Mouse (Mus musculus): ENCODE data around the gene Qk. TPM values are rescaled to one million over a fixed set of nuclear protein-coding genes. Genes with fewer than 3 reads are reported as not detected.

The Qk gene
- polyA plus RNA-seq, 1 experiment, result 43.2 TPM

DNA sequence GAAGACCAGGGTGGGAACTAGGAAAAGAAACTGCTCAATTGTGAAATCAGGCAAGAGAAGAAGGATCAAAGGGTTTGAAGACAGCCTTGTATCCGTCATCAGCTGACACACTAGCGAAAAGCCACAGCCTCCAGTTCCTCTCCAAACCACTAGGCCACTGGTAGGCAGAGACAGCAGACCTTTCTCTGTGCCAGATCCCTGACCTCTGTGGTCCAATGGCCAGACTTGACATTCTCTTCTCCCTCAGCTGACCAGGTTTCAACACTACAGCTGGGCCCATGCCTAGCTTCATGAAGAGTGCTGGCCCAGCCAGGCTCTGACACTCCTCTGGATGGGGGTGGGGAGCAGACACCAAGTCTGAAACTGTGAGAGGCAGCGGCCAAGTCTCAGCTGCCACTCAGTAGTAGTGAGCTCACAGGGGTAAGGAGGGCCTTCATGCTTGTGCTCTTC is 7.0 kb upstream of the Qk start:
- Histone ChIP-seq H3K27me3 (ENCODE audit: control insufficient read depth, insufficient read depth, insufficient read length) (no peaks in the 10 kb centered on the region), H3ac (ENCODE audit: control insufficient read depth, insufficient read length, low read depth) (no peak overlapping the region), H3K36me3 (ENCODE audit: control insufficient read depth, insufficient read depth) (no peaks in the 10 kb centered on the region), H3K79me2 (ENCODE audit: control insufficient read depth, insufficient read depth) (no peaks in the 10 kb centered on the region), H3K4me3 (ENCODE audit: insufficient read depth, poor library complexity, severe bottlenecking) (no peak overlapping the region), H3K79me3 (ENCODE audit: low read depth) (no peaks in the 10 kb centered on the region)
- TF ChIP-seq FOSL1 (IDR thresholded peaks at IDR 0.05; ENCODE audit: insufficient read depth, low read length, poor library complexity, severe bottlenecking) (no peak), MAX (IDR thresholded peaks at IDR 0.05) (no peak), MYOG (IDR thresholded peaks at IDR 0.05; ENCODE audit: control insufficient read depth, extremely low read depth, insufficient read length) (no peak), MYOD1 (IDR thresholded peaks at IDR 0.05; ENCODE audit: control insufficient read depth, insufficient read length, low read depth) (no peak), CTCF (IDR thresholded peaks at IDR 0.05; ENCODE audit: control insufficient read depth, insufficient read depth, insufficient read length) (no peak), USF1 (IDR thresholded peaks at IDR 0.05; ENCODE audit: low read depth) (no peak), CEBPB (IDR thresholded peaks at IDR 0.05; ENCODE audit: low read depth) (no peak)

DNA sequence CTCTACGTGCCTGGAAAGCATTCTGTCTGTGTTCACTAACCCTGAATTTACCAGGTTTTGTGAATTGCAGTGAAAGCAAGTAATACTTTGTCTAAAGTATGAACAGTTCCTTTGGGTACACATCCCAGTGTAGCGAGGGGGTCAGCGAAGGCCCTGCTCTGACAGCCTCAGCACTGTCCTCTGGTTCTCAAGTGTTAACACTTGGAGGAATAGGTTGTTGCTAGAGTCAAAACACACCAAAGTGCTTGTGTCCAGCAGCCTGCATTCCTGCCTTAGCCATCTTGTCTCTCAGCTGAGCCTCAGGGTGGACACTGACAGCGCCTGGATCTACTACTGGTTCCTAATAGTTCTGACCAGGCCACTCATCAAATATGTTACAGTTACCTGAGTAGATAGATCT is 6.3 kb upstream of the Qk start:
- Histone ChIP-seq H3K27me3 (ENCODE audit: control insufficient read depth, insufficient read depth, insufficient read length) (no peaks in the 10 kb centered on the region), H3K36me3 (ENCODE audit: control insufficient read depth, insufficient read depth) (no peaks in the 10 kb centered on the region), H3K4me3 (ENCODE audit: insufficient read depth, poor library complexity, severe bottlenecking) (no peak overlapping the region), H3ac (ENCODE audit: control insufficient read depth, insufficient read length, low read depth) (no peak overlapping the region), H3K79me3 (ENCODE audit: low read depth) (no peaks in the 10 kb centered on the region), H3K79me2 (ENCODE audit: control insufficient read depth, insufficient read depth) (no peaks in the 10 kb centered on the region)
- TF ChIP-seq USF1 (IDR thresholded peaks at IDR 0.05; ENCODE audit: low read depth), result no peak
- TF ChIP-seq MYOD1 (IDR thresholded peaks at IDR 0.05; ENCODE audit: control insufficient read depth, insufficient read length, low read depth), result no peak
- TF ChIP-seq FOSL1 (IDR thresholded peaks at IDR 0.05; ENCODE audit: insufficient read depth, low read length, poor library complexity, severe bottlenecking), result no peak
- no peak for TF ChIP-seq CTCF (IDR thresholded peaks at IDR 0.05; ENCODE audit: control insufficient read depth, insufficient read depth, insufficient read length)
- TF ChIP-seq MAX (IDR thresholded peaks at IDR 0.05), result no peak
- TF ChIP-seq CEBPB (IDR thresholded peaks at IDR 0.05; ENCODE audit: low read depth), result no peak
- no peak for TF ChIP-seq MYOG (IDR thresholded peaks at IDR 0.05; ENCODE audit: control insufficient read depth, extremely low read depth, insufficient read length)

DNA sequence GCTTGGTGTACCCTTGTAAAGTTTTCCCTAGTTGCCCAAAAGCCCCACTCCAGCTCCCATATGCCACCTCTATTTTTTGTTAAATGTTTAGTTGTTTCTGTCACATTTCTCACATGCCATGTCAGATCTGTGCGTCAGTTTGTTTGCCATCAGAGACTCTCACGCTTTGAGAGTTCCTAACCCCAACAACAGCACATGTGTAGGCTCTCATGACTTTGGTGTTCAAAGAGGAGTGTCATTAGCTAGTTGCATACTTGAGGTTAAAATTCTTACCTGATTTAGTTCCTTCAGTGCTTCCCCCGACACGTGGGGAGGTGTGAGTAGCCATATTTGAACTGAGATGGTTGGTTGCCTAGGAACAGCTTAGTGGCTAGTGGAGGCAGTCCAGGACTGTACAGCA is 2.1 kb upstream of the Qk start:
- Histone ChIP-seq H3K79me3 (ENCODE audit: low read depth) (peaks cover 17% of the 10 kb centered on the region), H3ac (ENCODE audit: control insufficient read depth, insufficient read length, low read depth) (no peak overlapping the region), H3K36me3 (ENCODE audit: control insufficient read depth, insufficient read depth) (no peaks in the 10 kb centered on the region), H3K79me2 (ENCODE audit: control insufficient read depth, insufficient read depth) (peaks cover 27% of the 10 kb centered on the region), H3K4me3 (ENCODE audit: insufficient read depth, poor library complexity, severe bottlenecking) (no peak overlapping the region), H3K27me3 (ENCODE audit: control insufficient read depth, insufficient read depth, insufficient read length) (no peaks in the 10 kb centered on the region)
- no peak for TF ChIP-seq MAX (IDR thresholded peaks at IDR 0.05)
- TF ChIP-seq MYOD1 (IDR thresholded peaks at IDR 0.05; ENCODE audit: control insufficient read depth, insufficient read length, low read depth), result no peak
- TF ChIP-seq USF1 (IDR thresholded peaks at IDR 0.05; ENCODE audit: low read depth), result no peak
- no peak for TF ChIP-seq FOSL1 (IDR thresholded peaks at IDR 0.05; ENCODE audit: insufficient read depth, low read length, poor library complexity, severe bottlenecking)
- no peak for TF ChIP-seq CTCF (IDR thresholded peaks at IDR 0.05; ENCODE audit: control insufficient read depth, insufficient read depth, insufficient read length)
- TF ChIP-seq CEBPB (IDR thresholded peaks at IDR 0.05; ENCODE audit: low read depth), result no peak
- TF ChIP-seq MYOG (IDR thresholded peaks at IDR 0.05; ENCODE audit: control insufficient read depth, extremely low read depth, insufficient read length), result no peak

DNA sequence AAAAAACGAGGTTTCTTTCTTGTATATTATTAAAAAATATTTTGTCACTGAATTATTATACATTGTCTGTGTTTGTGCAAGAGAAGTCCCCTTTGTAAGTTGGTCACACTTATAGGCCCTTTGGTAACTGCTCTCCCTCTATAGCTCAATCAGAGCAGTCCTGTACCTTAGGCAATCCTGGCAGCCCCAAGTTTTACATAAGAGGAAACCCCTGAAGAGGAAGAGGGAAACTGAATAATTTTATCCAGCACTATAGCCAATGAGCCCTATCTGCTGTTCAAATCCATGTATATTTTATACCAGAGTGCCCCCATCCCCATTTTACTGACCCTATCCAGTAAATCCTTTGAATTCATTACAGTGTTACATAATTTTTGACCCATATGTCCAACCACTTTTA is 1.4 kb upstream of the Qk start:
- Histone ChIP-seq H3ac (ENCODE audit: control insufficient read depth, insufficient read length, low read depth) (no peak overlapping the region), H3K79me3 (ENCODE audit: low read depth) (peaks cover 23% of the 10 kb centered on the region), H3K4me3 (ENCODE audit: insufficient read depth, poor library complexity, severe bottlenecking) (no peak overlapping the region), H3K36me3 (ENCODE audit: control insufficient read depth, insufficient read depth) (no peaks in the 10 kb centered on the region), H3K79me2 (ENCODE audit: control insufficient read depth, insufficient read depth) (peaks cover 34% of the 10 kb centered on the region), H3K27me3 (ENCODE audit: control insufficient read depth, insufficient read depth, insufficient read length) (no peaks in the 10 kb centered on the region)
- TF ChIP-seq MYOG (IDR thresholded peaks at IDR 0.05; ENCODE audit: control insufficient read depth, extremely low read depth, insufficient read length) (no peak), CEBPB (IDR thresholded peaks at IDR 0.05; ENCODE audit: low read depth) (no peak), CTCF (IDR thresholded peaks at IDR 0.05; ENCODE audit: control insufficient read depth, insufficient read depth, insufficient read length) (no peak), MYOD1 (IDR thresholded peaks at IDR 0.05; ENCODE audit: control insufficient read depth, insufficient read length, low read depth) (no peak), USF1 (IDR thresholded peaks at IDR 0.05; ENCODE audit: low read depth) (no peak), FOSL1 (IDR thresholded peaks at IDR 0.05; ENCODE audit: insufficient read depth, low read length, poor library complexity, severe bottlenecking) (no peak), MAX (IDR thresholded peaks at IDR 0.05) (no peak)

DNA sequence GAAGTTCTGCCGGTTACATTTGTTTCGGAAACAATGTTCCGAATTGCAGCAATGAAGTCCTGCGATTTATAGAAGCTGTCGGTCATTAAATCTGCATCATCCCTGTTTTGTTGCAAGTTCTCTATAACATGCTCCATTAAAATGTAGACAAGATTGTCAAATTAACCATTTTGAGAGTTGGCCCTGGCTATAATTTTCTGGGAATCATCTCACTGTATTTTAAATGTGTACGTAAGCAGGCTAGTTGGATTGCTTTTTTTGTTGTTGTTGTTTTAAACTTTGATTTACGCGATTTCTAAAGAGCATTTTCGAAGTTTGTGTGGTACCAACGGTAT is 769 bp upstream of the Qk start:
- Histone ChIP-seq H3K36me3 (ENCODE audit: control insufficient read depth, insufficient read depth) (no peaks in the 10 kb centered on the region), H3K27me3 (ENCODE audit: control insufficient read depth, insufficient read depth, insufficient read length) (no peaks in the 10 kb centered on the region), H3K4me3 (ENCODE audit: insufficient read depth, poor library complexity, severe bottlenecking) (peak overlapping the region; percentile 79), H3K79me3 (ENCODE audit: low read depth) (peaks cover 30% of the 10 kb centered on the region), H3ac (ENCODE audit: control insufficient read depth, insufficient read length, low read depth) (no peak overlapping the region), H3K79me2 (ENCODE audit: control insufficient read depth, insufficient read depth) (peaks cover 41% of the 10 kb centered on the region)
- TF ChIP-seq MYOD1 (IDR thresholded peaks at IDR 0.05; ENCODE audit: control insufficient read depth, insufficient read length, low read depth) (no peak), USF1 (IDR thresholded peaks at IDR 0.05; ENCODE audit: low read depth) (no peak), MAX (IDR thresholded peaks at IDR 0.05) (no peak), FOSL1 (IDR thresholded peaks at IDR 0.05; ENCODE audit: insufficient read depth, low read length, poor library complexity, severe bottlenecking) (no peak), CEBPB (IDR thresholded peaks at IDR 0.05; ENCODE audit: low read depth) (no peak)

DNA sequence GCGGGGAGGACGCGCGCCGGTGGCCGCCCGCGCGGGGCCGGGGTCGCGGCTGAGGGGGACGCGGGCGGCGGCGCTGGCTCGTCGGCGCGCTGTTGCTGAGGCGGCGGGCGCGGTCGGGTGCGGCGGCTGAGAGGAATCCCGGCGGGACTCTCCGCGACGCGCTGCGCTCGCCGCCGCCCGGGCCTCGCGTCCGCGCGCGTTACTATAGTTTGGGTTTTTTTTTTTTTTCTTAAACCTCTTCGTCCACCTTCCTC is 296 bp downstream of the Qk start:
- Histone ChIP-seq H3K79me2 (ENCODE audit: control insufficient read depth, insufficient read depth) (peaks cover 51% of the 10 kb centered on the region), H3ac (ENCODE audit: control insufficient read depth, insufficient read length, low read depth) (peak overlapping the region; percentile 85), H3K4me3 (ENCODE audit: insufficient read depth, poor library complexity, severe bottlenecking) (peak overlapping the region; percentile 79), H3K36me3 (ENCODE audit: control insufficient read depth, insufficient read depth) (no peaks in the 10 kb centered on the region), H3K27me3 (ENCODE audit: control insufficient read depth, insufficient read depth, insufficient read length) (no peaks in the 10 kb centered on the region), H3K79me3 (ENCODE audit: low read depth) (peaks cover 41% of the 10 kb centered on the region)
- TF ChIP-seq FOSL1 (IDR thresholded peaks at IDR 0.05; ENCODE audit: insufficient read depth, low read length, poor library complexity, severe bottlenecking) (no peak), MAX (IDR thresholded peaks at IDR 0.05) (no peak), CEBPB (IDR thresholded peaks at IDR 0.05; ENCODE audit: low read depth) (no peak), MYOG (IDR thresholded peaks at IDR 0.05; ENCODE audit: control insufficient read depth, extremely low read depth, insufficient read length) (no peak), USF1 (IDR thresholded peaks at IDR 0.05; ENCODE audit: low read depth) (no peak), CTCF (IDR thresholded peaks at IDR 0.05; ENCODE audit: control insufficient read depth, insufficient read depth, insufficient read length) (no peak), MYOD1 (IDR thresholded peaks at IDR 0.05; ENCODE audit: control insufficient read depth, insufficient read length, low read depth) (no peak)
